Mouse (Mus musculus) spleen, postnatal 36 days (tissue): ENCODE data around the gene Setd5.

Experiments
- DNase-seq, 2 experiments: peaks; one replicate each; pipeline ENCODE4 v3.0.0; 2022; ENCODE audit warnings: low spot score in 2 of 2, mixed read lengths in 1 of 2

Gene Setd5

DNA sequence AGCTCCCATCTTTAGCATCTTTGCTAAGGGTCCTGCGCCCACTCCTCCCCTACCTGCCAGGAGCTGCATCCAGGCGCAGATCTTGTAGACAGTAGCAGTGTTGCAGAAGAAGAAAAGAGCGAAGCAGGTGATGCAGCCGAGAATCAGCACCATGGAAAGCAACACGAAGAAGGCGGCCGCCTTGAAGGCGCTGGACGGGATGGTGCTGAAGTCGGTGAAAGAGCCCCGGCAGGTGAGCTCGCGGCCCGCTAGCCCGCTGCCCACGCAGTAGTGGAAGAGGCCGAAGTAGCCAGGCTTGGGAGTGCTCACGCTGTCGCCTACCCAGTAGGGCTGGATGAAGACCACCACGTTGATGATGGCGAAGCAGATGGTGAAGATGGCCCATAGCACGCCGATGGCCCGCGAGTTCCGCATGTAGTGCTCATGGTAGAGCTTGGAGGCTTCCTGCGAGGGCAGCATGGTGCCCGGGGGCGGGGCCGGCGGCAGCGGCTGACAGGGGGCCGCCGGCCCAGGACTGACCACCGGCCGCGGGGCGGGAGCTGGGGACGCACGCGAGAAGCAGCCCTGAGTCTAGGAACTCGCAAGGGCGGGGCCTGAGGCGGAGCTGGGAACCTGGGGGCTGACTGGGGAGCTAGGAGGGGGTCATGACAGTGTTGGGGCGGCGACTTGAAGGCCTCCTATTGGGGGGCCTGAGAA, 116.7 kb downstream of the Setd5 start:
- no peak for DNase-seq

DNA sequence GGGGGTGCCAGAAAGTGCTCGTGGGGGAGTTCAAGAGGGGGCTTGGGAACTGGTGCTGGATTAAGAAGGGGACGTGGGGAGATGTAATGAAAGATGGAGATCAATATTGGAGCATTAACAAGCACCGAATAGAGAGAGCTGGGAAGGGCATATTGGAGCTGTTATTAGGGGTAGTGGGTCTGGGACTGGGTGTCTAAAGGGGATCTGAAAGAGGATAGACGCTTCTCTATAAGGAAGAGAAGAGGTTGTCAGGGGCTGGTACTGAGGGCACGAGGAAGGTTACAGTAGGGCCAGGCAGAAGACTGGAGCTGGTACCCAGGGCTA, 117.3 kb downstream of the Setd5 start:
- DNase-seq: no peak

- no peak for DNase-seq
Observed at GRCm38 (mm10) chr6:113194841-113195595, 117.9 kb downstream of the Setd5 start, which contains the start of gene Lhfpl4. Lhfpl4 (minus strand) TSS chr6:113195384.

DNA sequence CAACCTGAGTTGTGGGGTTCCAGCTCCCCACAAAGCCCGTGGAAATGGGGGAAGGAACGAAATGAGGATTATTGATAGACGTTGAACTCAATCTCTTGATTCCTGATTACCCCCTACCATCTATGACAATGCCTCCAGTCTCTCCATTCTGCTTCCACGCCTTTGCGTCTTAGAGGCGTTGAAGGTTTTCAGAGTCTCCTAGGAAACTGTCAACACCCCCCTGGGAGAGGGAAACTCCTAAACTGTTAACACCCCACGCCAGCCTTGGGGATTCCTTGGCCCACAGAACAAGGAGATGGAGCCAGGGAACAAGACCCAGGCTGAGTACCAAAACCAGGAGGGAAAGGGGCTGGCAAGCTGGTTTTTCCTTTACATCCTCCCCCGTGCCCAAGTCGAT, 118.4 kb downstream of the Setd5 start:
- no peak for DNase-seq
